Mouse (Mus musculus) forebrain, embryonic 14.5 days (tissue): Measurements from ENCODE around the gene Snapc4. TPM values are rescaled to one million over a fixed set of nuclear protein-coding genes. Genes with fewer than 3 reads are reported as not detected.
A peak's percentile ranks its signal among the peaks of the same experiment; 100 is the strongest.

Source experiments
- ATAC-seq: fragments of 200-750 bp; cut with Nextera tagmentation; 2 replicates; pipeline ENCODE4 v1.8.0; 2017; ENCODE audit warnings: mild to moderate bottlenecking, moderate library complexity
- DNase-seq: peaks from one replicate; pipeline ENCODE4 v3.0.0-alpha.2; 2015; ENCODE audit warnings: low spot score
- H3K27ac ChIP-seq: fragments of 300-500 bp; sonication (generic); 2 replicates; pipeline ENCODE4 v1.5.1; 2014; ENCODE audit warnings: low read depth, mild to moderate bottlenecking, control low read depth, low read length, moderate library complexity
- H3K27me3 ChIP-seq: fragments of 300-500 bp; sonication (generic); replicated peaks from 2 replicates; pipeline ENCODE4 v1.6.1; 2014; ENCODE audit warnings: low read length, control low read depth, mixed read lengths; ENCODE audit not compliant: control insufficient read depth, insufficient read depth
- H3K36me3 ChIP-seq: fragments of 300-500 bp; sonication (generic); 2 replicates; pipeline ENCODE4 v1.6.1; 2014; ENCODE audit warnings: low read length, control low read depth; ENCODE audit not compliant: control insufficient read depth, insufficient read depth
- H3K4me1 ChIP-seq: fragments of 300-500 bp; sonication (generic); 2 replicates; pipeline ENCODE4 v1.6.1; 2014; ENCODE audit warnings: antibody characterized with exemption, low read length, control low read depth; ENCODE audit not compliant: control insufficient read depth, insufficient read depth
- H3K4me2 ChIP-seq: fragments of 300-500 bp; sonication (generic); 2 replicates; pipeline ENCODE4 v1.6.1; 2014; ENCODE audit warnings: mild to moderate bottlenecking, control low read depth, low read length
- H3K4me3 ChIP-seq: fragments of 300-500 bp; sonication (generic); 2 replicates; pipeline ENCODE4 v1.5.1; 2014; ENCODE audit warnings: low read depth, low read length, control low read depth
- H3K9ac ChIP-seq: fragments of 300-500 bp; sonication (generic); 2 replicates; pipeline ENCODE4 v1.6.1; 2014; ENCODE audit warnings: mild to moderate bottlenecking, low read length, control low read depth, moderate library complexity
- H3K9me3 ChIP-seq: fragments of 300-500 bp; sonication (generic); replicated peaks from 2 replicates; pipeline ENCODE4 v1.6.1; 2016; ENCODE audit warnings: low read length, control low read depth, mixed read lengths; ENCODE audit not compliant: control insufficient read depth
- WGBS: fragments of 180-500 bp; shearing (Covaris S2); extraction: QIAGEN DNeasy Blood & Tissue Kit; methylation state at CpG from one replicate; pipeline ENCODE4 v1.1.7; 2014; 5-methylcytosine and 5-hydroxymethylcytosine counted together
- polyA plus RNA-seq: library from polyadenylated mRNA; unstranded; fragments of >200 nt; fragmentation: Nextera tagmentation; extraction: Ambion mirVana; gene quantifications from 2 replicates; pipeline ENCODE4 v1.2.1, GENCODE M21; 2014

The Snapc4 gene
- polyA plus RNA-seq, 1 experiment from 2014 or later, result 15.7 TPM

DNA sequence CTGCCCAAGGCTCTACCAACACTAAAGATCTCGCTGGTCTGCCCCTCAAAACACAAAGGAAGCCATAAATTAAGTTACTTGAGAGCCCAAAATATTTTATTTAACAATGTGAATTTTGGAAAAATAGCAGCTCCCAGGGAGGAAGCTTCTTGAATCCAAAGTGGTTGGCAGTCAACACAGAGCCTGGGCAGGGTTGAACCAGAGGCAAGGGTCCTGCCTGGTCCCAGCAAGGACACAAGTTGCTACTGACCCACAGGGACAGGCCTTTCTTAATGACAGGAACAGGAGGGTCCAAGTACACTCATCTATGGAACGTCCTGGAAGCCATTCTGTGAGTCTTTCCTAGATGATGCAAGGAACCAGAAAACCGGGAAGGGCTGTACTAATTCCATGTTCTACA is 28.9 kb upstream of the Snapc4 start:
- Histone ChIP-seq H3K27me3 (no peaks in the 10 kb centered on the region), H3K9me3 (no peaks in the 10 kb centered on the region), H3K4me2 (peak overlapping the region; percentile 91), H3K4me3 (peak overlapping the region; percentile 84; the same call in 1 of the 2 replicates), H3K4me1 (peaks cover 35% of the 10 kb centered on the region), H3K27ac (no peak overlapping the region), H3K36me3 (peaks cover 57% of the 10 kb centered on the region), H3K9ac (peak overlapping the region; percentile 93; the same call in 1 of the 2 replicates)
- DNase-seq (no peak), ATAC-seq (peak; percentile 19; the same call in 1 of the 2 replicates)
- WGBS, result 59% methylated on average over 3 of the region's 3 CpGs

DNA sequence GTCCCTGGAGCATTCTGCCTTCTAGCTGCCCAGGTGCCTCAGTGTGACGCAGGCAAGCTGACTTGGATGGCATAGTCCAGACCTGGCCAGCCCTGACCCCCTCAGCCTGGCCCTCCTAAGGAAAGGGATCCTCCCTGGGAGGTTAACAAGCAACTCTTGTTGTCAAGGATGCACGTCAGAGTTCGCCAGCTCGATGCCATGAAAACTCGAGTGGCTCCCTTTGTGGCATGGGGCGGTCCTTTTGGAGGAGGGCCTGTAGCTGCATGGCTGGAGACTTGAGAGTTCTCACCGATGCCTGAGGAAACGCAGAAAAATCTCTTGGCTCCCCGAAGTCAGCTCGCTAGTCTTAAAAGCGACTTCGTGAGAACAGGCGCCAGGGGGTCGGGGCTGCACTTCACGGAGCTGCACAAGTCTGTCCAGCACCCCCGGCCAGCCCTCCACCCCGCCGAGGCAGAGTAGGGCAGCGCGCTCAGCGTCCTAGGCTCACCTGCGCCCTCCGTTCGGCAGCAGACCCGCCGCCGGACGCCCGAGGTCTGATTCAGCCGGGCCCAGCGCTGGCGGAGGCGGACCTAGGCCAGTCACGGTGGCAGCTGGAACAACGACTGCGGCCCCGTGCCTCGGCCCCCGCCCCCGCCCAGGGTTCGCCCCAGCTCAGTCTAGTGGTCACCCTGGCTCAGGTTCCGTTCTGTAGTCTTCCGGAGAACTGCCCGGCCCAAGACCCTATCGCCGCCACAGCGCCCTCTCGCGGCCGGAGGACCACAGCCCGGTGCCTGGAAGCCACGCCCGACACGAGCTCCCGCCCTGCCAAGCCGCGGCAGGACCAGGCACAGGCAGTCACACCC is 28.3 kb upstream of the Snapc4 start, which contains the start of gene Inpp5e:
Gene Inpp5e, minus strand, starts transcription at position 689 of the 842 bp plus-strand sequence.
- 1% methylated on average over 56 of the region's 57 CpGs for WGBS

DNA sequence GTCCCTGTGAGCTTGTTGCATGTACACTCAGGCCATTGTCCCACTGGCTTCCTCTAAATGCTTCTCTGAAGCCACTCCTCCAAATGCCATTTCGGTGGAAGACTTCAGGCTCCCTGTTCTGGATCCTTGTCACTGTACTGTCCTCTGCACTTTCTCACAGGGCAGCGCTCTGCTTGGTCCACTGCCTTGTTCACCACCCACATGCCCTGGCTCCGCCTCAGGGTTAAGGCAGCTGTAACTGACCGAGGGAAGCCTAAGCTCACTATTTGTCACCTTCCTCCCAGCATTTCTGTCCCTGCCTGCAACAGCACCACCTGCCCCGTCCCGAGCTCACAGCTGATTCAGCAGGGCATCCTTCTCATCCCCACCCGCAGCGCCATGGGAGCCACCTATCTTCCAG is 22.9 kb upstream of the Snapc4 start:
- Histone ChIP-seq H3K27ac (no peak overlapping the region), H3K4me2 (no peak overlapping the region), H3K9ac (no peak overlapping the region), H3K27me3 (no peaks in the 10 kb centered on the region), H3K4me1 (peaks cover 30% of the 10 kb centered on the region), H3K4me3 (no peak overlapping the region), H3K36me3 (peaks cover 53% of the 10 kb centered on the region), H3K9me3 (no peaks in the 10 kb centered on the region)
- DNase-seq, result no peak
- ATAC-seq, result no peak
- 79% methylated on average over 8 of the region's 8 CpGs for WGBS

More for the DNA sequence above, 28.3 kb upstream of the Snapc4 start, which contains the start of gene Inpp5e:
- H3K4me1 ChIP-seq, result peaks cover 35% of the 10 kb centered on the region
- H3K4me3 ChIP-seq, result peak within 1 kb of the TSS; percentile 84
- no peaks in the 10 kb centered on the region for H3K9me3 ChIP-seq
- ATAC-seq, result peak; percentile 96
- peak; percentile 93 for DNase-seq
- H3K4me2 ChIP-seq, result peak within 1 kb of the TSS; percentile 91
- peak within 1 kb of the TSS; percentile 93 for H3K9ac ChIP-seq
- H3K27ac ChIP-seq, result peak within 1 kb of the TSS; percentile 68
- H3K36me3 ChIP-seq, result peaks cover 50% of the 10 kb centered on the region
- H3K27me3 ChIP-seq, result no peaks in the 10 kb centered on the region

DNA sequence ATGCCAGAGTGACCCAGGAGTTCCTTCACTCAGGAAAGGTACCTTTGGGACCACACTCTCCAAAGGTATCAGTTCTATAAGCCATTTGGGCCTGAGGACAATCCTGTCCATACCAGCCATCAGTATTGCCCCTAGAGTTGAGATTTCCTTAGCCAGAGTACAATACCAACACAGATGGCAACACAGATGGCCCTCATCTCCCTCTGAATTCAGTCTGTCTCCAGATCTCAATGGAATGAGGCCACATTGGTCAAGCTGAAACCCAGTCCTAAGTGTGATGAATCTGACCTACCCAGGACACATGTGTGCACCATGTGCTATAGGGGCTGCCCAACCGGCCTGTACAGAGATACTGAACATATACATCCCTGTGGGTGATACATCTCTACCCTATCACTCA is 21.8 kb upstream of the Snapc4 start:
- 87% methylated on average over 1 of the region's 1 CpGs for WGBS
- peaks cover 20% of the 10 kb centered on the region for H3K4me1 ChIP-seq
- H3K9me3 ChIP-seq, result no peaks in the 10 kb centered on the region
- ATAC-seq (no peak), DNase-seq (no peak)
- no peak overlapping the region for H3K27ac ChIP-seq
- no peak overlapping the region for H3K4me2 ChIP-seq
- no peaks in the 10 kb centered on the region for H3K27me3 ChIP-seq
- no peak overlapping the region for H3K4me3 ChIP-seq
- H3K9ac ChIP-seq, result no peak overlapping the region
- peaks cover 57% of the 10 kb centered on the region for H3K36me3 ChIP-seq

DNA sequence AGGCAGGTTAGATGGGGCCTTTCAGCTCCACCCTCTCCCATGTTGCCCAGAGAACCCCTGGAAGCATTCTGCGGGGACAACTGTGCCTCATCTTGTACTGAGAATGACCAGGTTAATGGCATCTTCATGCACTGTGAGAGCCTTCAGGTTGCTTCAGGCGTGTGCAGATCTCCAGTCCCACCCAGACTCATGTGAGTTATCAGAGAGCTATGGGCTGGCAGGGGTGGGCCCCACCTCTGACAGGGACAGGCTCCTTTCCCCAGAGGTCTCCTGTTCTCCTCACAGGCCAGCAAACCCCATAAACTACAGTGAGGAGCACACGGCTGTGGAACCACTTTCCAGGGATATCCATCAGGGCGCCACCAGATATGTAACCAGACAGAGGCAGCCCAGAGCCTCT is 20.6 kb upstream of the Snapc4 start:
- Histone ChIP-seq H3K36me3 (peaks cover 64% of the 10 kb centered on the region), H3K27me3 (no peaks in the 10 kb centered on the region), H3K27ac (no peak overlapping the region), H3K4me3 (no peak overlapping the region), H3K9ac (no peak overlapping the region), H3K4me2 (no peak overlapping the region), H3K4me1 (peaks cover 8% of the 10 kb centered on the region; the same call in 1 of the 2 replicates), H3K9me3 (no peaks in the 10 kb centered on the region)
- WGBS, result 91% methylated on average over 4 of the region's 4 CpGs
- DNase-seq (no peak), ATAC-seq (no peak)

DNA sequence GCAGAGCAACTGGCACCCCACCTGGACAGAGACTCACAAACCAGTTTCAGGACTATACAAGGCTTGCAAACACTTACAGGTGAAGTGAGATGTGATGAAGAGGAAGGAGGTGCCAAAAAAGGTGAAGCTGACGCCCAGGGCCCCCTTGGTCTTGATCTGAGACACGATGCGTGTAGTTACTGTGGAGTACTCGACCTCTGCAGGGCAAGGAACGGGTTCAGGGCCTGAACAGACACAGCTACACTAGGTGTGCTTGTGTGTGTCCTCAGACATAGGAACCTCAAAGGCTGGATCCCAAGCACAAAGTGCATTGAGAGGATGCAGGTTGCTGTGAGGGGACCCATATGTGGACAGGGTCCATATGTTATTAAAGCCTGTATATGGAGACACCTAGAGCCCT is 19.8 kb upstream of the Snapc4 start:
- H3K36me3 ChIP-seq, result peaks cover 71% of the 10 kb centered on the region
- H3K27me3 ChIP-seq, result no peaks in the 10 kb centered on the region
- H3K4me1 ChIP-seq, result 0 out of 2 replicates have a peak, but pooled peaks cover 1% of the 10 kb centered on the region
- DNase-seq (no peak), ATAC-seq (no peak)
- no peaks in the 10 kb centered on the region for H3K9me3 ChIP-seq
- no peak overlapping the region for H3K4me2 ChIP-seq
- H3K9ac ChIP-seq, result no peak overlapping the region
- H3K4me3 ChIP-seq, result no peak overlapping the region
- no peak overlapping the region for H3K27ac ChIP-seq
- WGBS, result 94% methylated on average over 5 of the region's 5 CpGs

DNA sequence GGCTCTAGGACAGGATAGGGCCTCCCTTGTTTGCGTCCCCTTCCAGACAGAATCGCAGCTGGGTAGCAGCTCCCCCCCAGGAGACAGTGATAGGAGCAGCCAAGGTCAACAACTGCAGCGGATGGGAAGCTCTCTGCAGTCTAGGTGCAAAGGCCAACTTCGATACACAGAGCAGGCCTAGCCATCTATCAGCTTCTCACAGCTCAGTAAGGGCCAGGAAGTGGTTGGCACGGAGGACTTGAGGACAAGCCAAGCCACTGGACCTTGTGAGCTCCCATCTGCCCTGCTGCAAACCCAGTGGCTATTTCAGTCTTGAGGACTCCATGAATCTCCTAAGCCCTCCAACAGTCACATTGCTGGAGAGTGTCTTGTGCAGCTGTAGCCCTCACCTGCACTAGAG is 19.2 kb upstream of the Snapc4 start:
- 93% methylated on average over 5 of the region's 5 CpGs for WGBS
- no peaks in the 10 kb centered on the region for H3K4me1 ChIP-seq
- H3K4me3 ChIP-seq, result no peak overlapping the region
- no peak overlapping the region for H3K4me2 ChIP-seq
- ATAC-seq (no peak), DNase-seq (no peak)
- peaks cover 77% of the 10 kb centered on the region for H3K36me3 ChIP-seq
- no peak overlapping the region for H3K9ac ChIP-seq
- H3K9me3 ChIP-seq, result no peaks in the 10 kb centered on the region
- no peak overlapping the region for H3K27ac ChIP-seq
- no peaks in the 10 kb centered on the region for H3K27me3 ChIP-seq

DNA sequence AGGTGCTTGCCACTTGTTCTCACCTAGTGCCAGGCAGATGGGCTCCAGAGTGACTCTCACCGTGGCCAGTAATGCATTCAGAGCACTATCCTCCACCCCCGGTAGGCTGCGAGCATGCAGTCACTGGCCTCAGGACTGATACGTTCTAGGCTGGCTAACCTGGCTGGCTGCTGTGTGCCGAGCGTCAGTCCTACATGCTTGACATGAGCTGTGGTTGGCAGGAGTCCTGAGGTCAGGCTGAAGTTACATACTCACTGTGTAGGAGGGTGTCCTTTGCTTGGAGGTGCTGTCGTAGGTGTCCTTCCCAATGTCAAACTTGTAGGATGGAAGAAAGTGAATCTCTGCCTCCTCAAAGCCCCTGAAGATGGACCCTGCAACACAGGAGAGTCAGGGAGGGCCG is 18.5 kb upstream of the Snapc4 start:
- peaks cover 84% of the 10 kb centered on the region for H3K36me3 ChIP-seq
- no peaks in the 10 kb centered on the region for H3K4me1 ChIP-seq
- ATAC-seq (no peak), DNase-seq (no peak)
- no peak overlapping the region for H3K27ac ChIP-seq
- no peak overlapping the region for H3K4me3 ChIP-seq
- WGBS, result 93% methylated on average over 8 of the region's 8 CpGs
- no peak overlapping the region for H3K9ac ChIP-seq
- H3K9me3 ChIP-seq, result no peaks in the 10 kb centered on the region
- no peaks in the 10 kb centered on the region for H3K27me3 ChIP-seq
- no peak overlapping the region for H3K4me2 ChIP-seq

DNA sequence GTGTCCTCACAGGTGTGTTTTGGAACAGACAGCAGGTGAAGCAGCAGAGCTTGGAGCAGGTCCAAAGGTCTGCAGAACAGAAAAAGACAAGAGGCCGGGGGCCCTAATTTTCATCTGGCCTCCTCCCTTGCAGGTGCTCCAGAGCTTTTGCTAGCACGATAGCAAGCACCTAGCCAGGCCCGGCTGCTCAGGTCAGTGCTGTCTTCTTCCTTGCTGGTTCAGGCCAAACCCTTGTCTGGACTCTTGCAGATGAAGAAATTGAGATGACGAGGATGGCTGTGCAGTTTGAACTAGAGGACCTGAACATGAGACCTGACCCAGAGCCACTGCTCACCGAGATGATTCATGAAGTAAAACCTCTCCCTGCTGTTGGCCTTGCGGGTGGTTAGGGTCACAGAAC is 11.2 kb upstream of the Snapc4 start:
- peaks cover 11% of the 10 kb centered on the region for H3K4me1 ChIP-seq
- no peaks in the 10 kb centered on the region for H3K9me3 ChIP-seq
- no peak overlapping the region for H3K27ac ChIP-seq
- no peak overlapping the region for H3K4me2 ChIP-seq
- DNase-seq (no peak), ATAC-seq (no peak)
- H3K4me3 ChIP-seq, result no peak overlapping the region
- peaks cover 76% of the 10 kb centered on the region for H3K36me3 ChIP-seq
- H3K9ac ChIP-seq, result no peak overlapping the region
- 95% methylated on average over 6 of the region's 6 CpGs for WGBS
- H3K27me3 ChIP-seq, result no peaks in the 10 kb centered on the region
